Mouse (Mus musculus) T-helper 2 cell (primary cell): ENCODE results near the gene Adamts1.

Experiments
- in situ Hi-C: fragments of 300-600 bp; cut with MboI, MseI; formaldehyde crosslinking; loops from one replicate; pipeline ENCODE4 v1.15.1; 2025; ENCODE audit warnings: high pct_unique_total_duplicates

Adamts1 gene

GRCm38 (mm10) chr16:85767341-85767740 is 35.6 kb downstream of the Adamts1 start:
- in situ Hi-C loops, result no loop called here

- in situ Hi-C loops, result no loop called here
Observed at GRCm38 (mm10) chr16:85765697-85766096, 37.2 kb downstream of the Adamts1 start.

GRCm38 (mm10) chr16:85765167-85765566 is 37.7 kb downstream of the Adamts1 start:
- in situ Hi-C loops, result no loop called here

GRCm38 (mm10) chr16:85762052-85762665 is 40.8 kb downstream of the Adamts1 start:
- in situ Hi-C loops, result no loop called here

GRCm38 (mm10) chr16:85760961-85761580 is 41.8 kb downstream of the Adamts1 start:
- in situ Hi-C loops, result no loop called here

GRCm38 (mm10) chr16:85756101-85756819 is 46.7 kb downstream of the Adamts1 start:
- in situ Hi-C loops, result no loop called here

- in situ Hi-C loops, result no loop called here
Observed at GRCm38 (mm10) chr16:85749335-85749734, 53.6 kb downstream of the Adamts1 start.

GRCm38 (mm10) chr16:85747589-85748360 is 55.1 kb downstream of the Adamts1 start:
- in situ Hi-C loops, result no loop called here

- in situ Hi-C loops, result no loop called here
Observed at GRCm38 (mm10) chr16:85746386-85746785, 56.5 kb downstream of the Adamts1 start.
